Mouse (Mus musculus) ES-CJ7 (cell line): ENCODE measurements around the gene Bcas3.
"Not testable (repeated sequence)": the region's sequence is repeated elsewhere in the genome, so short reads cannot be mapped to it uniquely, and the experiment has no call there.

Experiments used
- DNase-seq: peaks from one replicate; pipeline ENCODE4 v3.0.0; 2011; ENCODE audit warnings: low read depth, low spot score

Bcas3 gene

DNA sequence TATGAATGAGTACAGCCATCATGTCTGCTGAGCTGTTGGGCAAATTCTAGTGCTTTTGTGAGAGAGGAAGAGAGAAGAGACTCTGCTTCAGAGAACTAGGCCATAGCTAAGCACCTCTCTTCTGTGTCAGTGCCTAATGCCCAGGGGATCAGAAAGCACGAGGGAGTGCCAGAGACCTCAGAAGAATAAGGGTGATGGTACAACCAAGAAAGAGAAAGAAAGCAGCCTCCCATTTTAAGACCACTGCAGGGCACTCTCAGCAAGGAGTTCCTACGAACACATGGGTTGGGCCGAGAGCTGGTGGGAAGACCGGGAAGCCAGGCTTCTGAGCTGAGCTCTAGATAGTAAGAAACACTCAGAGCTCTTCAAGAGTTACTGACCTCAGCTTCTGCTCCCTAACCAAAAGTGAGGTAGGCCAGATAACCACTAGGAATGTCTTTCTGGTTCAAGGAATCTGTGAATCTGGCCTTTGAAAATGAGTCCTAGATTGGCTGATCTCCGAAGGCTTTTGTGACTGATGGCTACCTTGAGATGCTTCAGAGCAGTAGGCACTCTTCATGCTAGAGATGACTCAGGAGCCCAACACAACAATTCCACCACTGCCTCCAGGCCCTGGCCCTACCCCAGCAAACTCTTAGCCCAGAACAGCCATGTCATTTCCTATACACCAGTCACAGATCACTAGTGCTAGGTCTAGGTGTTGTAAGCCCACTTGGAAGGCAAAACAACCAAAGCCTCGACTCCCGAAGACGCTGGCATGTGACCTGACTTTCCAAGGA, 359.2 kb downstream of the Bcas3 start:
- no peak for DNase-seq

DNA sequence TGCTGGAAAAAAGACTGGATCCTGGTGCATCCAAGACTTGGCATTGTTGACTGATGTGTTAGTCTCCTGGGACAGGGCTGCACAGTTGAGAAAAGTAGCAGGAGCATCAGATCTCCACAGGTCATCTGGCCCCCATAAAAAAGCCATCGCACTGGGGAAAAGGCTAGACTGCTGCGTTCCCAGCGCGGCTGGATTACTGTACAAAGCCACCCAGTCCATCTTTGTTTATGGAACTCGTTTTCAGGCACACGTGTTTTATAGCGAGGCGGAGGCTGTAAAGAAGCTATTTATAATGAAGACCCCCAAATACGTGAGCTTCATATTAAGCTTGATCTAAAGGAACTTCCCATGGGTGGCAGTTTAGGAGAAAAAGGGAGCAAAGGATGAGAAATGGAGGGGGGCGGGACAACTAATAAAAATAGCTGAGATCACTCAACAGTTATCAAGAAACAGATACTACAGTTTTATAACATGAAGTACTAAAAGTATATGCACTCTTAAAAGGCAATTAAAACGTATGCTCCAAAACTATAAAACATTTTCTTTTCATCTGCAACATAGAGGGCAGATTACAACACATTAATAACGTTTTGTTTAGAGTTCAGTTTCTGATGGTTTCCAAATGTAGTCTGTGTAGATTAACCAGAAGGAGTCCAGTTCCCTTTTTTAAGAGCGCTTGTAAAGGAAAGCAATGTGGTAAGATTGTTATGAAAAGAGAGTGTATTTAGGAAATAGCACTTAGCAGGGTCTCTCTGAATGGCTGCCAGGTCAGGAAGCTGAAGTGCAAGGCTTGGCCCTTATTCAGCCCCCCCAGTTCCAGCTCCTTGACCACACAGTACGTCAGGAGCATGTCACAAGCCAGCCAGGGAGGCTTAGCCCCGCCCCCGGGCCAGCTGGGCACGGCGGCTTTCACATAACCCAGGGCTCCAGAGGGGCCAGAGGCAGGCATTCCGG, 360.2 kb downstream of the Bcas3 start:
- DNase-seq, result no peak

DNA sequence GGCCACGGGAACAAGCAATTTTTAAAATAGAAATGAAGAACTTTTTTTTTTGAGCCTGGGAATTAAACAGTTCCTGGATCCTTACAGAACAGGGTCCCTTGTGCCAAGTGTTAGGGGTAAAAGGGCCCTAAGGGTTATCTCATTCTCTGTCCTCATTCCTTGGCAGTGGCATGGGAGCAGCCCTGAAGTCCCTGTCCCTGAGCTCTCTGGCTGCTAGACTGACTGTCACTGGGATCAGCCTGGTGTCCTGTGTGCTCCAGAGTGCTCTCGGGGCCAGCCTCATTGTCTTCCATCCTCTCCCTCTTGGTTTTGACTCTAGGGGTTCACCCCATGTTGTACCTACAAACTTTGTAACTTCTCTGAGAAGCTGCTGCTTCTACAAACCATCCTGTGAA, 360.8 kb downstream of the Bcas3 start:
- DNase-seq, result no peak

DNA sequence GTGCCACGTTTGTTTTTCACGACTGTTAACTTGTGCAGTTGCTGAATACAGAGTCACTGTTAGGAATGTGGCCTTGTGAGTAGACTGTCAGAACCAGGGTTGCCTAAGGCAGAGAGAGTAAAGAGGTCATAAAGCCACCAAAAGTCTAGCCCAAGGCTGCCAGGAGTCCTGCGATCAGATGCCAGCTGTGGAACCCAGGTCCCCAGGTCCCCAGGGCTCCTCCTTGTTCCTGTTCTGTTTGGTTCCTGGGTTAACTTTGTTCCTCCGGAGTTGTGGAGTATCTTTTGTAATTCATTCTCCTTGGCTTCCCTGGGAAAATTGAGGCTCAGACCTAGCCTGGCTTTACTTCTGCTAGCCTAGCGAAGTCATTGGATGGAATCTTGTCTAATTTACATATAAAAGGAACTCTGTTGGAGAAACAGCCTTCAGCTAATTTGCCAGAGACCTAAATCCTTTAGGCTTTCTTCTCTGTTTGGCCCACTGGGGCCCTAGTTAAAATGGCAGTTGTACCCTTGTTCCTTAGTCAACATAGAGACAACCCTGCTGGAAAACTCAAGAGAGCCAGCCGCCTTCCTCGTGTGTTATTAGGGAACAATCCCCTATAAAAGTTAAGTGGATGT, 361.5 kb downstream of the Bcas3 start:
- DNase-seq, result peak; percentile 89

DNA sequence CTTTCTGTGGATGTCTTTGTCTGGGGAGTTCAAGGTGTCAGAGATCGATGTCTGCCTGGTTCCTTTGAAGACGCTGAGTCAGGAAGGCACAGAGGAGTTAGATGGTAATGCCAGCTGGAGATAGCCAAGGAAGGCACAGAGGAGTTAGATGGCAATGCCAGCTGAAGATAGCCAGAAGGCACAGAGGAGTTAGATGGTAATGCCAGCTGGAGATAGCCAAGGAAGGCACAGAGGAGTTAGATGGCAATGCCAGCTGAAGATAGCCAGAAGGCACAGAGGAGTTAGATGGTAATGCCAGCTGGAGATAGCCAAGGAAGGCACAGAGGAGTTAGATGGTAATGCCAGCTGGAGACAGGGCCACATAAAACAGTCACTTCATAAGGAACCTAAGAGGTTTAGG, 363.8 kb downstream of the Bcas3 start:
- DNase-seq, result not testable (repeated sequence)

DNA sequence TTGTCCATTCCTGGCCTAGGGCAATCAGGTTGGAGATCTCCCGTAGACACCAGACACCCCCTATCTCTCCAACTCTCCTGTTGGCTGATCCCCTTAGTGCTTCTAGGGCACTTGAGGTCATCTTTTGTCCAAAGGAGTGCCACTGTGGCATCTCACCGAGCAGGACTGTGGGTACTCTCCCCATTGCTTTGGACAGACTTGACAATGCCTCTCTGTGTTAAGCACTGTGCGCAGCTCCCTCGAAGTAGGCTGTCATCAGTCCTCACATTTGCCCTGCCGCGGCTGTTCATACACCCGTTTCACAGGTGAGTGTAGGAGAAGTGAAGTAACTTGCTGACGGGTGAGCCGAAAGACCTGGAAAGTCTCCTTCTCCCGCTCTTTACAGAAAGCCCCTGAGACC, 366.1 kb downstream of the Bcas3 start:
- DNase-seq, result no peak

DNA sequence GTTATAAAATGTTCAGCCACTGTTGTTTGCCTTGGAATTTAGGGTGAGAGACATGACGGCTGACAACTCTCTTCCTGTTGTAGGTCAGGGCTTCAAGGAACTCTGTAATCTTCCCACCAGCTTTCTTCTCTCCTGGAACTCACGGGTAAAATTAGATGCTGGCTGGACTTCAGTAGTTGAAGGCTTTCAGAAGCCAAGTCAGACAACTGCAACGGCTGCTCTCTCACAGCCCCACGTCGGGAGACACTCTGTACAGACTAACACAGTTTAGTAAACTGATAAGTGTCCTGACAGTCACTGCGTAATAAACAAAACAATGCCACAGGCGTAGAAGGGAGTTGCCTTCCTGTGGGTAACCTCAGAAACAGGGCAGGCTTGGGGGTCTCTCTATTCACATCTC, 366.8 kb downstream of the Bcas3 start:
- no peak for DNase-seq

DNA sequence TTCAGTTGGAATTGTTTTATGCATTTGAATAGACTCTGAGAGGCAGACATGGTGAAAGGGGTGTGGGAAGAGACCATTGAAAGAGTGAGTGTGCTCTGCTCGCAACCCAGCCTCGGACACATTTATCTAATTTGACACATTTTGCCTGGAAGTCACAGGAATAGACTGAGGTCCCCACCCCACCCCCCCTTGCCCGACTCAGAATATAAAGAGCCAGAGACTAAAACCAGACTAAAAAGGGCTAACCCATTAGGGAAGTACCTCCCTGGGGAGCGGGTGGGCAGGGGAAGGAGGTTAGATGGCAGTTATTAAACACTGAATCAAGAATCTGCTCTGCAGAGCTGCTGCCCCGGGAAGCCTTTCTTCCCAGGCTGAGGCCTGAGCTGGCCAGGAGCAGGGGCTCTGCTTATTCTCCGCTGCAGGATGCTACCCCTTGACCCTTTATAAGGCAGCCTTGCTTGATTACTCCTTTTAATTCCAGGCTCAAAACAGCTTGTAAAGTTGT, 367.4 kb downstream of the Bcas3 start:
- no peak for DNase-seq

DNA sequence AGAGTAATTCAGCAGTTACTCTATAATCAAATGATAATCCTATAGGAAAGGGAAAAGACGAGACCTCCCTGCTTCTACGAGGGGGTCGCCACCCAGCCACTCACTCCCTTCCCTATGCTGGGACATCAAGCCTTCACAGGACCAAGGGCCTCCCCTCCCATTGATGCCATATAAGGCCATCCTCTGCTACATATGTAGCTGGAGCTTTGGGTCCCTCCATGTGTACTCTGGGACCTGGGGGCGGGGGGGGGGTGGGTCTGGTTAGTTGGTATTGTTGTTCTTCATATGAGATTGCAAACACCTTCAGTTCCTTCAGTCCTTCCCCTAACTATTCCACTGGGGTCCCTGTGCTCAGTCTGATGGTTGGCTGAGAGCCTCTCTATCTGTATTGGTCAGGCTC, 369.0 kb downstream of the Bcas3 start:
- no peak for DNase-seq

DNA sequence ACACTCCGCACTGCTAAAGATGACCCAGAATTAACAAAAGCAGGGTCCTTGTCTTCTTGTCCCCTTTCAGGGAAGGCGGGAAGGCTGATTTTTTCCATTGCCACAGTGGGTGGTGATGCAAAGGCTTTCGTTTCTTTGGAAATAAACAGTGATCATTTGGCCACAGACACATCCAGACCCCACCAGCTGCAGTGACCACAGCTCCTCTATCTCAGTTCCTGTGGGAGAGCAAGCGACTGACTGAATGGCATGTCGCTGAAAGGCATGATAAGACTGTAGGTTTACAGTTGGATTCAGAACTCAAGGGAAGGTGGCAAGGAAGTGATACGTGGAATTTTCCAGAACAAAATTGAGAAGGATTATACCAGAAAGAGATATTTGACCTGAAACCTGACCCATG, 371.2 kb downstream of the Bcas3 start:
- DNase-seq, result no peak

DNA sequence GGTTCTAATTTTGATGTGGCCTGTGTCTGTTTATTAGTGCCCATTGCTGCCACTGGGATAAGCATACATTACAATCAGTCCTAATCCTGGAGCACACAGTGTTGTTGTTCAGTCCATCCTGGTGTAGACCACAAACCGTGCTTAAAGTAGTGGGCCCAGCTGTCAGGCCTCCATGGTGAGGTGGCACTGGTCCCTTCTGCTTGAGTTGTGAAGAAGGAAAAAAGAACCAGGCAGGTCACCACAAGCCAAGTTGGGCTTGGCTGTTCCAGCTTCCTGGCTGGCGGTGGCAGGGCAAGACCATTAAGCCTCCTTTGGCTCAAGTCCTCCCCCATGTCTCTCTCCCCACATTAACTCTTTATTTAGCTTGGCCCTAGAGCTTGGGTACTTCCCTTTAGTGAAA, 376.8 kb downstream of the Bcas3 start:
- no peak for DNase-seq

DNA sequence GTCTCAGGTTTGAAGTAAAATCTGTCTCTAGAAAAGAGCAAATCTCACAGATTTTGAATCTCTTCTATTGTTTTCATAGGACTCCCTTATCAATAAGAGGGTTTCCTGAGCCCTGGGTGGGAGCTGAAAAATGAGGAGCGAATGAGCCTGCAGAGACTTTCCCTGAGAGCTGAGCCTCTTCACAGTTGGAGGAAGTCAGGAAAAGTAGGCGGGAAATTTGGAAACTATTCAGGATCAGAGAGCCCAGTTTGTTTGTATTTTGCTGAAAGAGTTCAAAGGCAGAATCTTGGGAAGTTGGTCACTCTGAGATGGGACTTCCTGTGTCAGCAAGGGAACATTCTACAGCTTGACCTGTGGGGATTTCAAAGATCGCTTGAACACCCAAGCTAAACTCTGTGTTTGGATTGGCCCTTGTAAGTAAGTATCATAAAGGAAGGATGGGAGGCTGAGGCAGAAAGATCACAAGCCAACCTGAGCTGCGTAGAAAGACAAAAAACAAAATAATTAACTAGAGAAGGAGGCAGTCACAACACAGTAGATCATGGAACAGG, 379.6 kb downstream of the Bcas3 start:
- DNase-seq, result no peak

DNA sequence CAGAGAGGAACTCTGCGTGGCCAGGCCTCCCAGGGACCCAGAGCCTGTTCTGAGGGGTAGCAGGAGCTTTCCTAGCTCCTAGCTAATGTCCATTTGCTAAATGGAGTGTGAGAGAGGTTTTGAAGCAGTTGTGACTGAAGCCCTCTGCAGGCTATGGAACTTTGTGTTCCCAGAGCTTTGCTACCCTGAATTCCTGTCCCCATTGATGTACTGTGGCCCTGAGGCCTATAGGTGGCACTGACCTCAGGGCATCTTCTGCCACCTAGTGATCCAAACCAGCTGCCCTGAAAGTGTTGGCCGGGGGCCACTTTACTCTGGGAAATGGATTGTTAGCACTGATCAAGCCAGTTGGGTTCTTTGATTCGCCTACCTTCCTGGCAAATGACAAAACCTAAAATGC, 380.6 kb downstream of the Bcas3 start:
- no peak for DNase-seq

DNA sequence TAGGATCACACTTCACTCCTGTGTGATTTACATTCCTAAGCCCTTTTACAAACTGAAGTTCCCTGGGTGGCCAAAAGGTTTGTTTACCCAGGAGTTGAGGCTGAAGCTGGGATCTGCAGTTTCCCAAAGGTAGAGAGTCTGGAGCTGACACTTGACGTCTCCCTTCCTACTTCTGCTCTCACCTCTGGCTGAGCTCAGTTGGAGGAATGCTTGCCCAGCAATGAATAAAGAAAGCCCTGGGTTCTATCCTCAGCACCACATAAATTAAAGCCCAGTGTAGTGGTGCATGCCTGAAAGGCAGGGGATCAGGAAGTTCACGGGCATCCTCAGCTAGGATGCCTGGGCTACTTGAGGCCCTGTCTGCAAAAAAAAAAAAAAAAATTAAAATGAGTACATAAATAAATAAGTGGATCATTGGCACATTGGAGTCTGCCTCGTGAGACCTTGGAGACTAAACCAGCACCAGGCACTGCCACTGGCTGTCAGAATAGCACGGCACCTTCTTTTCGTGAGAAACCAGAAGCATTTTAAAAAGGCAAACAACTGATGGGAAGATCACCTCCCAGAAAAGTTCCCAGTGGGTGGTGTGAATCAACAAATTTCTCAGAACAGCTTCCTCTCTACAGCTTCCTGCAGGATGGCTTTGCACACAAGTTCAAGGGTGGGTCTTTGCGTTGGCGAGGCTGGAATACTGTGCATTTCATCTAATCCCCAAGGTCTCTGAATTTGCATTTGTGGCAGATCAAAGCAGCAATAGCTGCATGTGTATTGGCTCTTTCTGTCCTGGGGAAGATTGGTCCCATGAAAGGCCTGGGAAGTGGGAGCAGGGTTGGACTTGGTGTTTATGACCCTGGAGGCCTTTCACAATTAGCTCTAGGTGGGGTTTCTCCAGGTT, 381.6 kb downstream of the Bcas3 start:
- DNase-seq, result peak; percentile 50

DNA sequence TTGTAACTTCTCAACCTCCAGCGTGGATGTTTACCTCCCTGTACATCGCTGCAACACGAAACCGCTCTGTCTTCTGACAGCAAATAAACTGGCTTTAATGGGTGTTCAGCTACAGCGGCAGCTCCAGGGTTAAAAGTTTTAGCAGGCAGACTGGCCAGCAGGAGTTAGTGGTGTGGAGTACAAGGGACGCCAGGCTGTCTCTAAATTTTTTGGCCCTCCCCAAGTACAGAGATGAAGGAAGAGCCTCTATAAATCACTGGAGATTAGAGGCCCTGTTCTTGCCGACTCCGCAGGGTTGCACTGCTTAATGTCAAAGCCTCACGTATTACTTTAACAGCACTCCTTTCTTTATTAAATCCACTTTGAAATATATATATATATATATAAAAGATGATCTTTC, 384.3 kb downstream of the Bcas3 start:
- DNase-seq, result no peak

DNA sequence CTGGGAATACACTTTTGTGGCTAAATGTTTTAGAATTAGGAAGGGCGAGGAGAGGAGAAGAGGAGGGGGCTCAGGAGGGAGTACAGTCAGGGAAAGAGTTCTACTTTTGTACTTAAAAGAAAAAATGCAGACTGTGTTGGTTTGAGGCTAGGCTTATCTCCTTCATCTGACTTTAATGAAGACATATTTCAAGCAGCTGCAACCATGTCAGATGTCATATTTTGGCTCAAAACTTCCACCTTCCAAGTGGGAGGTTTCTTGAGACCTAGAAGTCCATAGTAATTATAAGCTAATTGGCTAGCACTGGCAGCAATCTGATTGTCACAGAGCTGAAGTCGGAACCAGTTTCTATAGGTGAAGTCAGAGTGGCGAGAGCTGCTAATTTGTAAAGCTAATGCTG, 384.9 kb downstream of the Bcas3 start:
- no peak for DNase-seq

DNA sequence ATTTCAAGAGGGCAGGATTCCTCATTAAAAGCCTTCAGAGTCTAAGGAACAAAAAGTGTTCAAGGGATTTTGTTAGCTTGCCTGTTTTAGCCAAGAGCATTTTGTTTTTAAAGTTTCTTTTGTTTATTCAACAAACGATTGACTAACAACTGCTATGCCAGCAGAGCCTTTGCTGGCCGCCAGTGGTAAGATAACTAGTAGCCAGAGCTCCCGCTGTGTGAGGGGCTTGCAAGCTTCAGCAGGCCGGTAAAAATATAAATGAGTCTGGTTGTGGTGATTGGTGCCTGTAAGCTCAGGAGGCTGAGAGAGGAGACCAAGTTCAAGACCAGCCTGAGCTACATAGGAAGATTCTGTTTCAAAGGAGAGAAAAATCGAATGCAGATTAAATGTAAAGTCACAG, 385.6 kb downstream of the Bcas3 start:
- no peak for DNase-seq

DNA sequence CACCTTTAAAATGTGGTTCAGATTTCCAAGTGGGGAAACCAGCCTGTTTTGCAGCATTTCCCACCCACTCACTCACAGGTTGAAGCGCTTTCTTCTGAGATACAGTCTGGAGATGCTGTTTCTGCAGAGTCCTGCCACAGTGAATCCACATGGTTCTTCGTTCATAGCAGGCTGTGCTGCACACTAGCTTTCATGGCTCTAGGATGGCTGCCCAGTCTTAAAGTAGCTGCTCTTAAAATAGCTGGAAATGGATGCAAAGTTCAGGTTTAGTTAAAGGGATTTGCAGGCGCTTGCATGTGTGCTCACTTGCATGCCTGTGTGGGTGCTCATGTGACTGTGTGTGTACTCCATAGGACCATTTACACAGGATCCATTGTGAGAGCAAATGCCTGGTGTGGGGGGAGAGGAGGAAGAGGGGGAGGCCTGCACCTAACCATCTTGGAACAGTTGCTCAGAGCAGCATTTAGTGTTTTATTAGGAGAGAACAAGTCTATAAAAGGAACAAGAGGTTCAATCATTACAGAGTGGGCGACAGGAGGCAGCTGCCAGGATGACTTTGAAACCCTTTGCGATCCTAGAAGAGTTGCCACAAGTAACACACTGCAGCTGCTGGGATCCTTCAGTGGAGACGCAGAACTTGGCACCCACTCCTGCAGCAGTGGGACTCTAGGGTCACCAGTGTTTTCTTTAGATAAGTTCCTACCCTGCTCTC, 386.5 kb downstream of the Bcas3 start:
- DNase-seq, result no peak

DNA sequence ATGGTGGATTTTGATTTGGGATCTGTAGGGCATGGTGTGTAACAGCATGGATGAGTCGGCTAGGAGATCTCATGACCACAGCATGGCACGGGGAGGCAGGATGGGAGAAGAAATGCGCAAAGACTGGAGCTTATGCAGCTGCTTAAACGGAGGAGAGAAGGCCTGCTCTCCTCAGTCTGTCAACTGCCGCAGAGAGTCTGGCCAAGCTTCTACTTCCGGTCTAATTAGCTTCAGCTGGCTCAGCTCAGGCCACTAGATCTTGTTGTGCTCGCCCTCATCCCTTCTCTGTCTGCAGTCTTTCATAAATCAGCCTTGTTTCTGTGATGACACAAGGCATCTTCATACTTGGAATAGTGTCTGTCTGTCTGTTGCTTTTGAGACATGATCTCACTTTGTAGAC, 393.4 kb downstream of the Bcas3 start:
- no peak for DNase-seq

DNA sequence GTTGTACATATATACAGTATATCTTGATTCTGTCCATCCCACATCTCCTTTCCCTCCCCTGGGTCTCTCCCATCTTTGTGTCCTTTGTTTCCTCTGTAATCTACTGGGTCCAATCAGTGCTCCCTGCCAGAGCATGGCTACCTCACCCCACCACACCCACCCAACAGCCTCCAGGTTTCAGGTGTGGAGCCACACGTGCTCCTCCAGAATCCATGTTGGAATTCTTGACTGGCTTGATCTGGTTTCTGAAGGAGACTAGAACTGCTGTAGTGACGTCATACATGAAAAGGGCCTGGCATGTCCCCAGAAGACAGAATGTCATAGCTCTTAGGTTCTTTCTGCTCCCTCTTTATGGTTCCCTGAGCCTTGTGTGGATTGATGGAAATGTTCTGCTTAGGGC, 395.9 kb downstream of the Bcas3 start:
- no peak for DNase-seq
